Mouse (Mus musculus): Measurements from ENCODE around the gene Slc9a3r1.

The Slc9a3r1 gene

DNA sequence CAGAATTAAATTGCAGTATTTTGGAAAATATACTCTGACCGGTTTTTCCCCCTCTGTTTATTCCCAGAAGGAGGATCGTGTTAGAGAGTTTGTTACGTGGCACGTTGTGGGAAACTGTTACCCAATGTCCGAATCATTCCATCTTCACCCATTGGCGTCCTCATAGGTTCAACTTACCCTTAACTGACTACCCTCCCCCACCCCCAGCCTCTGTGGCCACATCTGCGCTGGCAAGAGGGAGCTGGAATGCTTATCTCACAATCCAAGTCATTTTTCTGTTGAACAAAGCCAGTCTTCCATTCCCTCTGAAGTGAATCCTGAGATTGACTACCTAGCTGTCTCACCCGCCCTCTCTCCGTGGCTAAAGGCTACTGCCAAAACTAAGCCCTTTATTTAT lies 938 bp upstream of the Slc9a3r1 start:
- no peak for DNase-seq (ENCODE audit: extremely low spot score, low spot score)

DNA sequence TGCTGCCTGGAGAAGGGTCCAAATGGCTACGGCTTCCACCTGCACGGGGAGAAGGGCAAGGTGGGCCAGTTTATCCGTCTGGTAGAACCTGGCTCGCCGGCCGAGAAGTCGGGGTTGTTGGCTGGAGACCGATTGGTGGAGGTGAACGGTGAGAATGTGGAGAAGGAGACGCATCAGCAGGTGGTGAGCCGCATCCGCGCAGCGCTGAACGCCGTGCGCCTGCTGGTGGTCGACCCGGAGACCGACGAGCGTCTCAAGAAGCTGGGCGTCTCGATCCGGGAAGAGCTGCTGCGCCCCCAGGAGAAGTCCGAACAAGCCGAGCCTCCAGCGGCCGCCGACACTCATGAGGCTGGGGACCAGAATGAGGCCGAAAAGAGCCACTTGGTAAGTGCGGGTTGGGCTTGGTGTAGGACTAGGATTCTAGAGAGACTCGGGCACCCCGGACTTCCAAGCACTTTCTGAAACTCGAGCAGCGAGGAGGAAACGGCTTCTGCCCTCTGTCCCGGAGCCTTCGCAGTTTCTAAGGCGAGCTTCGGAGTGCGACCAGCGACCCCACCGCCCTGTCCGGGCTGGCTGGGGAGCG lies 518 bp downstream of the Slc9a3r1 start:
- no peak for DNase-seq (ENCODE audit: extremely low spot score, low spot score)

DNA sequence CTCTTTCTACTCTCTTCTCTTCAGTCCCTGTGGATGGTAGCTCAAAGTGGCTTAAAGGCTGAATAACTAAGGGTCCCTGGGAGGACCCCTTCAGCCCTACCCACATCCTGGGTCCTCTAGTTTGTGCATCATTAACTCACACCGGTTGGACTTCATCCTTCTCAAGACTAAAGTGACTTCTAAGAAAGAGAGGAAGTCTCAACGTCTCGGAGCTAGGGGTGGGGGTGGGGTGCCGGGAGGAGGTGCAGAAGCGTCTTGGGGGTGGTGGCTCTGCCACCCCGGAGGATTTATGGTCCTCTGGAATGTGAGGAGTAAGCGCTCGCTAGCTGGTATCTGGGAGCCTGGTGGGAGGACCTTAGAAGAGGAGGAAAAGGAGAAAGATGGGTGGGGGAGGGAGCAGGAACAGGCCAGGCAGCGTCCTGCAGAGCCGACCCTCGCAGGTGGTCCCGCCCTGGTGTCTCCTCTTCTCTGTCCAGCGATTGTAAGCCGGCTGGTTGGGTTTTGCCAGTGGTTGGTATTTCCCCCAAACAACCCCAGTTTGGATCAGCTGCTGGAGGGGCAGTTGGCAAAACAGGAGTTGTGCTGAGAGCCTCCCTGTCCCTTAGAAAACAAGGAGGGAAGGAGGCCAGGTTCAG lies 1.3 kb downstream of the Slc9a3r1 start:
- no peak for DNase-seq (ENCODE audit: extremely low spot score, low spot score)

DNA sequence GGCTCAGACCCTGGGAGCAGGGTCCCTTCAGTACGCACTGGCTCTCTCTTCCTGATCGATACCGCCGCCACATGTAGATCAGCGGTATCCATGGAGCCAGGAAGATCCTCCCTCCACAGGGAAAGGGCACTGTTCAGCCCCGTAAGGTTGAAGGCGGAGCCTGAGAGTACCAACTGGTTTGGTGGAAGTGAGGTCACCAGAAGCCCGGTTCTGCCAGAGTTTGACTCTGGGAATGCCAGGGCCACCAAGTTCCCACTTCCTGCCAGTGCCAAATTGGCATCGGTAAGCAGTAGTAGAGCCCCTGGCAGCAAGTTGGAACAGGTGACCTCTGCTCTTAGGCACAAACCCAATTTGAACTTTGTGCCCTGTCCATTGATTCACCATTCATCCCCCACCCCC lies 1.8 kb downstream of the Slc9a3r1 start:
- no peak for DNase-seq (ENCODE audit: extremely low spot score, low spot score)

DNA sequence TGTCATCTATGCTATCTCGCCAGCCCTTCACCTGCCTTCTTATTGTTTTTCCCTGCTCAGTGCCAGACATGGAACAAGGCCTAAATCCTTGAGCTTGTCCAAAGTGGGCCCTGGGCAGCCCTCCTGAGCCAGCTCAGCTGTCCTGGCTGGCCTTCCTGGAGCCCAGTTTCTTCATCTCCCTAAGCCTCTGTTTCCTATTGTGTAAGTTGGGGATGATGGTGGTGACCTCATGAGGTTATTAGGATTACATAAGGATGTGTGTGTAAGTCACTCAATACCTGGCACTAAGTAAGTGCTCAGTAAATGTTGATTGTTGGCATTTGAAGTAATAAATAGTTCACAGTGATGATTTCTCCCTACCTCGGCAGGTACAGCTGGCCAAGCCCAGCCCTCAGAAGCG lies 3.6 kb downstream of the Slc9a3r1 start:
- no peak for DNase-seq (ENCODE audit: extremely low spot score, low spot score)

DNA sequence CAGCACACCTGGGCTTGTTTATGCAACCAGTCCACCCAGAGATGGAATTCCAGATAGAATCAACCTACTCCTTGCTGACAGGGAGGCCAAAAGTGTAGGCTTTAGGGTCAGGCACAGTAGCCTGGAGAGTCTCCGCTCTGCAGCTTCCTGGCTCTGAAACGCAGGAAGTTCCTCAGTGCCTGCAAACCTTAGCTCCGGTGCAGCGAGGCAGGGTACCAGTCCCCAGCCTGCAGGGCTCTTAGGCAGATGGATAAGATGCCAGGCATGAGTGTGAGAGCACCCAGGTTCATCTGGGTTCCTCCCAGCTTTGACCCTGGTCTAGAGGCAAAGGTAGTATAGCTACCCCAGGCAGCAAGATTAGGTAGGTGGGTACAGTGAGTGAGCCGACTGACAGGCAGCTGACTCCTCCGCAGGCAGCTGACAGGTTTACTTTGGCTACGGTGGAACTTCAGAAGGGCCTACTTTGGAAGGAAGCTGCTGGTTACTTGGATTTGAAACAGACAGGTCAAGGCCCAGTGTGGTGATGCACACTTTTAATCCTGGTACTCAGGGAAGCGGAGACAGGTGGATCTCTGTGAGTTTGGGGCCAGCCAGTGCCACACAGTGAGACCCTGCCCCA lies 4.6 kb downstream of the Slc9a3r1 start:
- no peak for DNase-seq (ENCODE audit: extremely low spot score, low spot score)

DNA sequence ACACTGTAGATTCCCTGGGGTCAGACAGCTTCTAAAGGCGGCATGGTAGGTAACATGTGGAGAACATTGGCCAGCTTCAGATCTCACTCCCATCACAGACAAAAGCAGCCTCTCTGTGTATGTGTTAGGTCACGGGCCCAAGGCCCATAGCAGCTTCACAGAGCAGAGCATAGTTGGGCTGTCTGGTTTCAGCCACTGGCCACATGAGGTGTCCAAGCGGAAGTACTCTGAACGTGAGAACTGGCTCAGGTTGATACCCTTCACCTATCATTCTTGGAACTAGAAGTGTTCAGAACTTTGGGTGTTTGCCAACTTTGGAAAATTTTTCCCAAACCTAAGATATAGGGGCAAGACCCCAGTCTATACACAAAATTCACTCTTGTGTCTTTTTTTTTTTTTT lies 6.3 kb downstream of the Slc9a3r1 start:
- no peak for DNase-seq (ENCODE audit: extremely low spot score, low spot score)

DNA sequence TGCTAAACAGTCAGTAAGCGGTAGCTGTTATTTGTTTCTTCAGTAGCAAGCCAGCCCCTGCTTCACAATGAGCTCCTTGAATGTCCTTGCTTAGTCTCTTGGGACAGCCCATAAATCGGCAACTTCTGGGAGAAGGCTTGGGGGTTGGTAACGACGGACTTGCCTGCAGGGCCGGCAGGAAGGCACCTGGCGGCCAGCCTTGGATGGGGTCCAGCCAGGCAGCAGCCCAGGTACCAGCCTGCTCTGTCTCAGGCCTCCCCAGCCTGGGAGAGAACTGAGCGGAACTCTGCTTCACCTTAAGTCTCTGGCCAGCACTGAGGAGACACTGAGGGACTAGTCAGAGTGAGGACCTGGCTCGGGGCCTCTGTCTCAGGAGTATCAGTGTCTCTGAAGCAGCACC lies 8.0 kb downstream of the Slc9a3r1 start:
- DNase-seq (ENCODE audit: extremely low spot score, low spot score): no peak

DNA sequence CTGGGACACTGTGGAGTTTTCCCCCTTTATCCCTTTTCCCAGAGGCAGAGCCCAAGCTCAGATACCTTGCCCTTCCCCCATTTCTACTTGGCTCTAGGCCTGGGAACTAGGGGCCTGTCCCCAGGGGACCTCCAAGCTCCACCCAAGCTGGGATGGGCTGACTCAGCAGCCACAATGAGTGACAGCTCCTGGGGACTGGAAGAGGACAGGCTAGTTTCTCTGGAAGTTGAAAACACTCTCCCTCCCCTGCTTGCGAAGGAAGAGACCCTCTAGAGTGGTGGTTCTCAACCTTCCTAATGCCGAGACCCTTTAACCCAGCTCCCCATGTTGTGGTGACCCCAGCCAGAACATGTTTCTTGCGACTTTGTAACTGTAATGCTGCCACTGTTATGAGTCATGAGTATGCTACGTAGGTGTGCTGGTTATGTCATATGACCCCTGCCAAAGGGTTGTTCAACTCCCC lies 9.7 kb downstream of the Slc9a3r1 start:
- DNase-seq (ENCODE audit: extremely low spot score, low spot score): no peak

DNA sequence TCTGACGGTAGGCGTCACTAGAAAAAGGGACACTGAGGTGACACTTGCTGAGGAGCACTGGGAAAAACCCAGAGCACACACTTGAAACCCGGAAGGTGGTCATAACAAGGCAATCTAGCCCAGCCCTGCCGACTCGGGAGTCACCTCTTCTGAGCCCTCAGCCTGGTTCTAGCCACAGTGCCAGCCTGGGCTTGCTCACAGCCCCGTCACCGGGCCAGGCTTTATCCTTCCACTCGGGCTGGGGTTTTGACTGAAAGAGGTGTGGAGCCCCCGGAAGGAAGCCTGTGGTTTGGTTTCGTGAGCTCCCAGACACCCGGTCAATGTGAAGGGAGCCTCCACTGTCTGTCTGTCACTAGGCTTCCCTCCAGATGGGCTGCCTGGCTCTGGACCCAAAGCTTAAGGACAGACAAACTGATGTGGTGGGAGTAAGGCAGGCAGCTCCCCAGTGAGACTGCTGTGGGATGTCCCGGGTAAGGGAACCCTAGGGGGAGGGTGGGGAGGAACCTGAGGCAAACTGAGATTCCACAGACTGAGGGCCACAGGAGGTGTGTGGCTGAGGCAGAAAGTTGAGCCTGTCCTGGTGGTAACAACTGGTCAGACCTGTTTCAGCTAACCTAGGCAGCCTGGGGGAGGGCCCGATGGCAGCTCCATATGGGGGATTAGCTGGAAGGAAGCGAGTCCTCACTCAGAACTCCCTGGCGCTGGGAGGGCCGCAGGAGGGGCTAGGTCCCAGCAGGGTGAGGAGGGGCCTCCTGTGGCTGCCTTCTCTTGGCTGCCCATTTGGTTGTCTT lies 10.6 kb downstream of the Slc9a3r1 start:
- no peak for DNase-seq (ENCODE audit: extremely low spot score, low spot score)

DNA sequence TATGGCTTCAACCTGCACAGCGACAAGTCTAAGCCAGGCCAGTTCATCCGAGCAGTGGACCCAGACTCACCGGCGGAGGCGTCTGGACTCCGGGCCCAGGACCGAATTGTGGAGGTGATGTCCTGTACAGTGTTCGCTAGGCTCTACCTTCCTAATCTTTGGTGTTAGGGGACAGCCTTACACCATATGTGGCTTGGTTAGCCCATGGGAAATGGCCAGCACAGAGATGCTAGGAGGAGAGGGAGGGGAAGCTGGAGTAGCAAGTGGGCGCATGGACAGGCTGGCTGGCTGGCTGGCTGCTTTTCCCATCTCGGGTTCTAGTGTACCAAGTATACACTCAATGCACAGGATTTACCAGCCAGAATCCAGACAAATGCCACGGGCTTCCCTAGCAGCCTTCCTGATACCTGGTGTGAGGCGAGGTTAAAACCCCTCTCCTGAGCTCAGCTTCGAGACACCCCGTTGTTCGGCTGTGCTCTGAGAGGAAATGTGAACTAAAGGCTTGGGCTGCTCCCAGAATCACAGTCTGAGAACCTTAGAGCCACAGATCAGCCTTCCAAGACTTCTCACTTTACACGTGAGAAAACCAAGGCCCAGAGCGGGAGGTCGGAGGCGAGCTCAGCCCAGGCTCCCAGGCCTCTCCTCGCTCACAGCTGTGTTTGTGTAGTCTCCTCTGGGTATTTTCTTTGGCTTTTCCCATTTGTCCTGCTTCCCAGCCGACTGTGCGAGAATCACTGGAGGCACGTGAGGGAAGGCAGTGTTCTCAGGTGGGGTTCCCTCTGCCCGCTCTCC lies 13.5 kb downstream of the Slc9a3r1 start:
- no peak for DNase-seq (ENCODE audit: extremely low spot score, low spot score)

DNA sequence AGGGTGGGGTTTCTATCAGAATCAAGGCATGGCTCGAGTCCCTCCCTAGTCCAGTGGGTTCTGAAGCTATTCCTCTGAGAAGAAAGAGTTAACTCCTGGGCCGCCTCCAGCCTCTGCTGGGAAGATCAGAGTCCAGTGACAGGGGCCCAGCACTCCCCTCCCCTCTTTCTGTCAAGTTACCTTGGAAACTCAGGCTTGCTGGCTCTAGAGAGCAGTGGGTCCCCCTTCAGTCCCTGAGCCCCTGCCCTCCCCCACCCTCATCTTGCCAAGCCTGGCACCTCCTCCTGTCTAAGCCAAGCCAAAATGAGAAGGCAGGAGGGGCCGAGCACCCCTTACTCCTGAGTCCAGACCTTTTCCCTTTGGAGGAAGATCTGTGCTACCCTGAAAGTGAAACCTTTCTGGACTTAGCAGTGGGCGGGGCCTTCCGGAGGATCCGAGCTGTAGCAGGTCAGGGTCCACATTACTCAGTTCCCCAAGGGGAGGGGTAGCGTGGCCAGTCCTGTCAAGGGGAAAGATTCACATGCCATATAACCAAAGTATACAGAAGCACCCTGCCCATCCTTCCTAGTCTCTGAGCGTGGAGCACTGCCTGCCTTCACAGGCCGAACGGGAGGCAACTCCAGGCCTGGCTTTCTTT lies 14.5 kb downstream of the Slc9a3r1 start:
- no peak for DNase-seq (ENCODE audit: extremely low spot score, low spot score)

DNA sequence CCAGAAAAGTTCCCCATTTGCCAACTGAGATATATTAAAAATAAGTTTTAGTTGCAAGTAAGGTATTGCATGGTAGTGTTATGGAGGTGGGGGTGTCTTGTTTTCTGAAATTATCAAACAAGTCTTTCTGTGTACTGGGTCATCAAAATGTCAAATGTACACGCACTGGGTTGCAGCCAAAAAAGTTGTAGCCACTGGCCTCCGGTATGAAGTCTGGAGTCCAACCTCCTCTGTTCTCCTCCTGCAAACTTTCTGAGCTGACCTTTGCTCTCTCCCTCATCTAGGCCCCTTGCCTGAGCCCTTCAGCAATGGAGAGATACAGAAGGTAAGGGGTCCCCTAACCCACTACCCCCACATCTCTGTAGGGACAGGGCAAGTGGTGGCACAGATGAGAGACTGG lies 15.6 kb downstream of the Slc9a3r1 start:
- no peak for DNase-seq (ENCODE audit: extremely low spot score, low spot score)

DNA sequence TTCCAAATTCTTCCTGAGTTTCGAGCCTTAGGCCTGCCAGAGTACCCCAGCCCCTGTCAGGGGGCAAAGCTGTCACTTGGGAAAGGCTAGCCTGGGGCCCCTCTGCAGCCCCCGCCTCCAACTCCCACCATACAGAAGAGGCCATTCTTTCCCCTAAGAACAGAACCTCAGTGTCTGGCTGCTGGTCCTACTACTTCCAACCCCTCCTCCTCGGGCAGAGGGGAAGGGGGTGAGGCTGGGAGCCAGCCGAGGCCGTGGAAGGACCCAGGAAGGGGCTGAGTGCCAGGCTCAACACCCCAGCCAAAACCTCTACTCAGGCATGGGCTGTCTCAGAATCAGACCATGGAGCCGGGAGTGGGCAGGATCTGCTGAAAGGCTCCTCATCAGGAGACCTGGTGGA lies 16.1 kb downstream of the Slc9a3r1 start:
- DNase-seq (ENCODE audit: extremely low spot score, low spot score): no peak

DNA sequence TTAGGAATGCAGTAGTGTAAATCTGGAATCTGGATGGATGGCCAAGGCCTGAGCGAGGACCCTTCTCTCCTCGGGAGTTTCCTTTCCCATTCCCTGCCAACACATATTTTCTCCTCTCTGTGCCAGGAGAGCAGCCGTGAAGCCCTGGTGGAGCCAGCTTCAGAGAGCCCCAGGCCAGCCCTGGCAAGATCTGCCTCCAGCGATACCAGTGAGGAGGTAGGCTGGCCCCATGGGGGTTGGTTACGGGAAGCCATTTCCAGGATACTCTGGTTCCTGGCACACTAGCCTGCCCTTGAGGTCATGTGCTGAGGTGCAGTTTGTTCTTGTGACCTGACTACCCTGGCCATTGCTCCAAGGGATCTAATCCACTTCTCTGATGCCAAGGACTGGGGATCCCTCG lies 16.7 kb downstream of the Slc9a3r1 start:
- DNase-seq (ENCODE audit: extremely low spot score, low spot score): no peak

DNA sequence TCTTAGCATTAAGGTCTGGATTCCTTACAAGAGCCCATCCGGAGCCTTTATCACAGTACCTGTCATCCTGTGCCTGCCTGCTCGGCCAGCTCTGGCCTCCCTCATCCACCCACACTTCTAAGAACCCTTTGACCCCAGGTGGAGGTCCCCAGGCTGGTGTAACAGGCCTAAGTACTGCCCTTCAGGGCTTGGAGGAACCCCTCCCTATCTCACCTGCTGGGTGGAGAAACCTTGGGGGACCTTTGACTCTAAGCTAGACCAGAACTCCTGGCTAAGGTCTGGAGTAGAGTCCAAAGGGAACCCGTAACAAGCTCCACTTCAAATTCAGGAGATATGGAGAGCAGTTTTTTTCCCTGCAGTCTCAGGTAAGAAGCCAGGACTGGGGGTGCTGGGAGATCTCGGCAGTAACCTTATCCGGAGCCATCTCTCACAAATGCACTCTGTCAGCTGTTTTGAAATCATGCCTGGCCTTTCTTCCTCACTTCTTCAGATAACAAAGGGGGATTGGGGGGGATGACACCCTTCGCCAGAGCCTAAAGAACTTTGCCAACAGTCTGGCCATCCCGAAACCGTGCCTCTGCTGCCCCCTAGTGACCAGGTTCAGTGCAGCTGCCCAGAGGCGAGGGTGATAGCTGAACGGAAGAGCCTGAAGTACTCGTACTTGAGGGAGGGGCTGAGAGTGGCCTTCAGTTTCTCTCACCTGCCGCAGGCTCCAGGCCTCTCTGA lies 18.9 kb downstream of the Slc9a3r1 start:
- DNase-seq (ENCODE audit: extremely low spot score, low spot score): peak; percentile 89

DNA sequence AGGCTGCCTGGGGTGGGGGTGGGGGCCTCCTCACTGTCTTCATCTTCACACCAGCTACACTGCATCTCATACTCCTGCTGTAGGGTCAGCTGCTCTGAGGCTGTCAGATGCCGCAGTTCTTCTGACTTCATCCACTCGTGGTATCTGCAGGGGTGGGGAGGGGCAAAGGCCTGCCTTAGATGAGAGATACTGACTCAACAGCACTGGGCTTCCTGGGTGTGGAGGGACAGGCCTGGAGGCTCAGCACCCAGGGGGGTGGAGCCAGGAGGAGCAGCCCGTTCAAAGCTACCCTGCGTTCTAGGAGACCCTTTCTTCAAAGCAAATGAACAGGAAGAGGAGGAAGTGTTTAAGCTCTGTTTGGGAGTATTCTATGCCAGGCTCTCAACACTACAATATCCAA lies 21.8 kb downstream of the Slc9a3r1 start:
- DNase-seq (ENCODE audit: extremely low spot score, low spot score): no peak

DNA sequence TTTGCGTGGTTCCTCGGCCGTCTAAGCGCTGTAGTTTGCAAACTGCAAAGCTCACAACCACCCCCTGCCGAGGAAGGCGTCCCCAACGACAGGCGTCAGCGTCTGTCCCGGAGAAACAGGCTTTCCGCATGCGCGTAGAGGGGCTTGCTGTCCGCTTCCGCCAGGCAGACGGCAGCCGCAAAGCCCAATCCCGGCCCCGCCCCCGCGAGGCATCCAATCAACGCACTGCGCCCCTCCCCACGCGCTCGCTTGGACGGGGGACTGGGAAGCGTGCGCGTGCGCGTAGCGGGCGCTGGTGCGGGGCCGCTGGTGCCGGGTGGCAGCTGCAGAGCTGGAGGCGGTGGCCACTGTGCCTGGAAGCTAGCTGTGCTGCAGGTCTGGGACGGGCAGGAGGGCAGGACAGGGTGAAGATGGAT lies 24.1 kb downstream of the Slc9a3r1 start, which contains the start of gene Tmem104:
TSS of gene Tmem104 (plus strand) at position 264 of the 416 bp plus-strand sequence.
- peak; percentile 98 for DNase-seq (ENCODE audit: extremely low spot score, low spot score)

DNA sequence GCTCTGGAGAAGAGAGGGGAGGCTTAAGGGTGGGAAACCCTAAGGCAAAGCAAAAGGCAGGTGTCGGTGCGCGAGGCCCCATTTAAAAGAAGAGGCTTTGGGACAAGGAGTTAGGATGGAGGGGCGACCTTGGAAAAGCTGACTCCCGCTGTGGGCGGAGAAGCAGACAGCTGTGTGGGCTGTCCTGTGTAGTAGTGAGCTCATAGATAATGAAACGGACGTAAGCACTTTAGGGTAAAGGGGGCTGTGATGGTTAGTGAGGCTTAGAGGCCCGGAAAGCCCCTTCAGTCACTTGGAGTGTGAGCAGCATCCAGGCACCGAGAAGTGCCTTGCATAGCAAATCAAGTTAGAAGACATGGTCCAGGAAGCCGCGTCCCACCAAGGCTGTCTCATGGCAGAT lies 24.6 kb downstream of the Slc9a3r1 start, which contains the start of gene Nat9:
TSS of gene Nat9 (minus strand) at position 167 of the 400 bp plus-strand sequence.
- DNase-seq (ENCODE audit: extremely low spot score, low spot score): no peak

Measured in neural tube, embryonic 10.5 days (tissue).